Mouse (Mus musculus) subcutaneous adipose tissue, adult 2 months (tissue): ENCODE data around the gene Doxl2. TPM values are rescaled to one million over a fixed set of nuclear protein-coding genes. Genes with fewer than 3 reads are reported as not detected.

Source experiments
- polyA plus RNA-seq: library from polyadenylated mRNA; depleted of rRNA; stranded (reverse); fragments of >200 nt; gene quantifications from 2 replicates; pipeline ENCODE4 v1.2.3, GENCODE M21; 2012; ENCODE audit warnings: low replicate concordance; rRNA removed

The Doxl2 gene
- polyA plus RNA-seq: not detected in 2 replicates

DNA sequence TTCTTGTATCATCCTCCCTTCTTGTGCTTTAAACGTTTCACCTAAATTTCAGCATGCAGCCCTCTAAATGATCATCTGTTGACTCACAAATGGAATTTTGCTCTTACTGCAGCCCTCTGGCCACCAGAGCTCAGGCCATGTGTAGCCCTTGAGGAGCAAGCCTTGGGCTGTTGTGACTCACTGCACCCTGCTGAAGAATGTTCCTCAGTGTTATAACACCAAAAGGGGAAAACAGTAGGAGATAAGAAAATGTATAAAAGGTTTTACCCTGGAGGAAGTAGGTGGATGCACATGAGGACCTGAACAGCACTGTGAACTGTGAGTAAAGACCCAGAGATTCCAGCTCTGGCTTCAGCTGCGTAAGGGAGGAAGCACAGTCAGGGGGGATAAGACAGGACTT, at the start of gene Doxl2:
Doxl2 (plus strand) TSS at position 301 of the 400 bp plus-strand sequence.

DNA sequence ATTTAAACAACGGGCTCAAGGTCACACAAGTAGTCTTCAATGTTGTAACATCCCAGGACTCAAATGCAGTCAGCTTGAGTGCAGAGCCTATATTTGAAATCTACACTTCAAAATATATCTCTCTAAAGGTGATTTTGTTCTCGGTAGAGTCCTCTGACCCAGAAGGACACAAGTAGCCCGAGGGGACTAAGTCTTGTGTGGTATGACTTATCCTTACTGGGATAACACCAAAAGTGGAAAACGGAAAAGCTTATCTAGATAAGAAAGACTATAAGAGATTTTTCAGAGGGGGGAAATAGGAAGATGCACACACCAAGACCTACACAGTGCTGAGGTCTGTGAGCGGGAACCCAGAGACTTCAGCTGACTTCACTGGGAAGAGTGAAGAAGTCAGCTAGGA, 45.2 kb upstream of the Doxl2 start, which contains the start of gene 1600015I10Rik:
1600015I10Rik (plus strand) TSS at position 301 of the 400 bp plus-strand sequence.

DNA sequence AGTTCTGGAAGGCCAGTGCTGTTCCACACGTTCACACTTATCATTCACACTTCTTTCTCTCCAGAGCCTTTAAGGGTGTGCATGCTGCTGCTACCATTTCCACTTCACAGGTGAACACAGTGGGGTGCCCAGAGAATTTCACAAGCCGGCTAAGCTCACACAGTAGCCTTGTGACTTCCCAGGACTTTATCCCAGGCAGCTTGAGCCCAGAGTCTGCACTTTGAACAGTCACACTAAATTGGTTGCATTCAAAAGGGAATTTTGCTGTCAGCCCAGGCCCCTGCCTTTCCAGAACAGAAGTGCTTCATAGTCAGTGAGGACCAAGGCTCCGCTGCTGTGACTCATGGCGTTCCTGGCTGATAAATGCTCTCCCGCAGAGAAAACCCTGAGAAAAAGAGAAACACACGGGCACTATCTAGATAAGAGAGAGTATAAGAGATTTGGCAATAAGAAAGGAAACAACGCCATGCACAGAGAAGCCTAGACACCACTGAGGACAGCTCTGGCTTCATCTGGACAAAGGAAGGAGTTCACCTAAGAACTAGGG, 11.8 kb downstream of the Doxl2 start, which contains the start of gene Svs1:
Svs1 (plus strand) TSS at position 418 of the 547 bp plus-strand sequence.

Other genes starting within 250 kb of the Doxl2 start
- 7.0 and 7.7 TPM in 2 replicates for gene Gimap1, start 235.9 kb upstream of the Doxl2 start, polyA plus RNA-seq
- gene Gimap5, start 228.8 kb upstream of the Doxl2 start, polyA plus RNA-seq: 14.1 and 14.8 TPM in 2 replicates
- 5.5 and 5.7 TPM in 2 replicates for gene Gimap3, start 204.1 kb upstream of the Doxl2 start, polyA plus RNA-seq
- 58.0 and 139 TPM in 2 replicates for gene Tmem176a, start 134.0 kb upstream of the Doxl2 start, polyA plus RNA-seq
- 231 and 496 TPM in 2 replicates for gene Tmem176b, start 133.5 kb upstream of the Doxl2 start, polyA plus RNA-seq
- gene Aoc1, start 102.1 kb upstream of the Doxl2 start, polyA plus RNA-seq: 0.04 and 3.8 TPM in 2 replicates
- gene 1600015I10Rik, start 45.1 kb upstream of the Doxl2 start, polyA plus RNA-seq: 0.08 and 0.33 TPM in 2 replicates
- 1.4 TPM in 1 of 2 replicates, not detected in the other for gene Svs1, start 11.9 kb downstream of the Doxl2 start, polyA plus RNA-seq
- gene Gpnmb, start 61.6 kb downstream of the Doxl2 start, polyA plus RNA-seq: 15.2 and 29.6 TPM in 2 replicates
- gene Malsu1, start 98.8 kb downstream of the Doxl2 start, polyA plus RNA-seq: 20.4 and 22.8 TPM in 2 replicates
- 0.03 and 0.09 TPM in 2 replicates for gene Igf2bp3, start 240.0 kb downstream of the Doxl2 start, polyA plus RNA-seq